Mouse (Mus musculus) liver, adult 2 months (tissue): Measurements from ENCODE around the gene Lsm2.

Experiments
- CTCF ChIP-seq: fragments of 200-500 bp; IDR thresholded peaks from 2 replicates; pipeline ENCODE4 v1.5.1; 2011; ENCODE audit warnings: low read depth, low read length, control low read depth
- POLR2A ChIP-seq: fragments of 200-500 bp; IDR thresholded peaks from 2 replicates; pipeline ENCODE4 v1.6.1; 2011; ENCODE audit warnings: low read length, control low read depth; ENCODE audit not compliant: insufficient read depth; ENCODE audit errors: extremely low read depth

DNA sequence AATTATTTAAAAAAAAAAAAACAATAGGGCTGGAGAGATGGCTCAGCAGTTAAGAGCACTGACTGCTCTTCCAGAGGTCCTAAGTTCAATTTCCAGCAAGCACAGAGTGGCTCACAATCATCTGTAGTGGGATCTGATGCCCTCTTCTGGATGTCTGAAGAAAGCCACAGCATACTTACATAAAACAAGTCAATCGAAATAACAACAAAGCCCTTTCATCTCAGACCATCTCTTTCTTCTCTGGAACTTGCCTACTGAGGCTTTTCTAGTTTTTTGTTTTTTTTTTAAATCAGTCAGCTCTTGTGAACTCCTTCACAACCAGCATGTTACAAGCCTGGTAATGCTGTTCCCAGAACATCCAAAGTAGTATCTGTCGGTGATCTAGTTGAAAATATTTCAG lies 1.0 kb upstream of the Lsm2 start:
- TF ChIP-seq CTCF (peak; percentile 48; the same call in 1 of the 2 replicates), POLR2A (no peak)
